Mouse (Mus musculus): ENCODE results near the gene Snx20. TPM values are rescaled to one million over a fixed set of nuclear protein-coding genes. Genes with fewer than 3 reads are reported as not detected.

Snx20 gene
- total RNA-seq, 1 experiment, result 1.4 TPM

DNA sequence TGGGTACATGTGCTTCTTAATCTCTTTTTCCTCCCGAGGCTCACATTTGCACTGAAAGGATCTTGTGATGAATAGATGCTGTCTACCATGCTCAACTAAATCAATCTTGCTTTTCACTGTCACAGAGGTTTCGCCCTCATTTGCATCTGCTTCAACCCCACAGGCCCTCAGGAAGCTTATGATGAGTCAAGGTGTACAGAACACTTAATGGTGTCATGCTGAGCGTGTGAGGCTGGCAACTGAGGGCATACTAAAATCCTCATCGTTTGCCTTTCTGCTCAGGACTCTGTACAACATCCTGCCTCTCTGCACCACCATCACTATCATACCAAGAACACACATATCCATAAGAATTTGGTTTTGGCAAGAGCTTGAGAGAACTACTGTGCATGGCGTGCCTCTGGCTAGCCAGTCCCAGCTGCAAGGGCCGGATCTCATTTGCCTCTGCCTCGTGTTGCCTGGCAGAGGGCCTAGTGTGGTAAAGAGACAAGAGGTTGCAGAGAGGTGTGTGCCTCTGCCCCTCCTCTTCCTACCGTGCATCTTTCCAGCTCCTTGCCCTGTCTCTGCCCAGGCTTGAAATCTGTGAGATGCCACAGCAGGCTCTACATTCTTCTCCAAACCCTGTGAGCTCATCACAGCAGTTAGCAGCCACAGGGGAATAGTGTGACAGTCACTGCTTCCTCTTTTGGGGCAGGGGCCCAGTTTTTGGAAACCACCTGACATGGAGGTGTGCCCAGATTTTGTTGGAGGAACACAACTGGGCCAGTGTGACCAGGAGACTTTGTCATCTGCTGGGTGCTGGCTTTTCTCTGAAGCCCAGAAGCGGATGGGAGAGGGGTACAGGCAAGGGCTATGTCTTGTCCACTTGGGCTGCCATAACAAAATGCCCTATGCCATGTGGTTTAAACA, 1.4 kb upstream of the Snx20 start:
- Histone ChIP-seq H3K36me3 (ENCODE audit: control insufficient read depth, insufficient read depth, low read length, poor library complexity, severe bottlenecking) (no peaks in the 10 kb centered on the region), H3K27ac (ENCODE audit: insufficient read depth, low read depth, low read length, poor library complexity, severe bottlenecking) (no peak overlapping the region), H3K4me1 (ENCODE audit: control insufficient read depth in 2 of 2, insufficient read depth in 2 of 2, low read length in 2 of 2, poor library complexity in 1 of 2) (no peaks in the 10 kb centered on the region; a peak in 1 of 4 replicates), H3K9me3 (ENCODE audit: control insufficient read depth, insufficient read depth, low read depth, low read length) (no peaks in the 10 kb centered on the region), H3K9ac (ENCODE audit: insufficient read depth, low read depth, low read length, poor library complexity, severe bottlenecking) (no peak overlapping the region), H3K4me3 (ENCODE audit: insufficient read depth in 1 of 2, low read depth in 1 of 2, low read length in 2 of 2, poor library complexity in 1 of 2, severe bottlenecking in 1 of 2) (no peak overlapping the region)
- TF ChIP-seq MAFK (IDR thresholded peaks at IDR 0.05; ENCODE audit: insufficient read depth, low read depth, low read length), result no peak
- no peak for TF ChIP-seq ZC3H11A (IDR thresholded peaks at IDR 0.05; ENCODE audit: borderline replicate concordance, low read depth, low read length)
- no peak for TF ChIP-seq ZNF384 (IDR thresholded peaks at IDR 0.05; ENCODE audit: low read depth, low read length)
- no peak for TF ChIP-seq HCFC1 (IDR thresholded peaks at IDR 0.05; ENCODE audit: borderline replicate concordance, insufficient read depth, low read length)
- no peak for TF ChIP-seq CHD2 (IDR thresholded peaks at IDR 0.05; ENCODE audit: low read depth, low read length)
- in situ Hi-C loops (cut with MboI; ENCODE audit: low sequenced_read_pairs in 2 of 2, unreplicated experiment in 2 of 2), result no loop called here
- no peak for DNase-seq (ENCODE audit: low read depth, low spot score)

DNA sequence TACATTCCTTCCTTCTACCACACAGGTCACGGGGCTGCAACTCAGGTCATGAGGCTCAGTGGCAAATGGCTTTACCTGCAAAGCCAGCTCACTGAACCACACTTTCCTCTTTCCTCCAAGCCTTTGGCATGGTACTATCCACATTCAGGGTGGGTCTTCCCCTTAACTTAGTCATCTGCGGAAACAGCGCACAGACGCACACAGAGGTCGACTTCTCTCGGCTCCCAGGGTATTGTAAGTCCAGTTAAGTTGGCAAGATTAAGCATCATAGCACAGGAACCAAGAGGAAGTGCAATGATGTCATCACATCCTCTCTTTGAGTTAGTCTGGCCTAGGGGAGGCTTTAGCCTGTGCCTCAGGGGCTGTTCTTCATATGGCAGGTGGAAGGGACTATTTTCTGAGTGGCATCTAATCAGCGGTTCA, 2.6 kb downstream of the Snx20 start:
- no peaks in the 10 kb centered on the region for H3K36me3 ChIP-seq (ENCODE audit: control insufficient read depth, insufficient read depth, low read length, poor library complexity, severe bottlenecking)
- no peak for DNase-seq (ENCODE audit: low read depth, low spot score)
- in situ Hi-C loops (cut with MboI; ENCODE audit: low sequenced_read_pairs in 2 of 2, unreplicated experiment in 2 of 2), result no loop called here
- H3K9ac ChIP-seq (ENCODE audit: insufficient read depth, low read depth, low read length, poor library complexity, severe bottlenecking), result no peak overlapping the region
- H3K4me1 ChIP-seq (ENCODE audit: control insufficient read depth in 2 of 2, insufficient read depth in 2 of 2, low read length in 2 of 2, poor library complexity in 1 of 2), result peaks cover 0 to under 1% of the 10 kb centered on the region in 2 experiments; a peak in 2 of 4 replicates
- no peak overlapping the region for H3K4me3 ChIP-seq (ENCODE audit: insufficient read depth in 1 of 2, low read depth in 1 of 2, low read length in 2 of 2, poor library complexity in 1 of 2, severe bottlenecking in 1 of 2)
- TF ChIP-seq HCFC1 (IDR thresholded peaks at IDR 0.05; ENCODE audit: borderline replicate concordance, insufficient read depth, low read length), result no peak
- TF ChIP-seq ZNF384 (IDR thresholded peaks at IDR 0.05; ENCODE audit: low read depth, low read length), result no peak
- TF ChIP-seq CHD2 (IDR thresholded peaks at IDR 0.05; ENCODE audit: low read depth, low read length), result no peak
- TF ChIP-seq MAFK (IDR thresholded peaks at IDR 0.05; ENCODE audit: insufficient read depth, low read depth, low read length), result no peak
- no peak for TF ChIP-seq ZC3H11A (IDR thresholded peaks at IDR 0.05; ENCODE audit: borderline replicate concordance, low read depth, low read length)
- H3K9me3 ChIP-seq (ENCODE audit: control insufficient read depth, insufficient read depth, low read depth, low read length), result no peaks in the 10 kb centered on the region
- H3K27ac ChIP-seq (ENCODE audit: insufficient read depth, low read depth, low read length, poor library complexity, severe bottlenecking), result no peak overlapping the region

DNA sequence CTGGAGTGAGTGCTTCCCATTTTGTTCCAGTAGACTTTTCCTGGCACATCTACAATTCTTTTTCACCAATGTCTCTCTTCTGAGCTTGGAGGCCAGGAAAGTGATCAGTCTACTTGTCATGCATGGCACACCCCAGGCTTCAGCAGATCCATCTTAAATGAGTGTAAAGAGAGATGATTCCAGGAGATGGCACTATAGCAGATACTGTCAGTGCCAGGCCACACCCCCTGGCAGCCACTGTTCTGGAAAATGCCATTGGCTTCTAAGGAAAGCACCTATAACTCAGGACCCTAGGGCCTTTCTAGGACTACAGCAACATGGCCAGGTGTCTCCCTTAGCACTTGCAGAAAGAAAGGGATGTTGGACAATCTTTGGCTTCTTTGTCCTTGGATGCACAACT, 4.8 kb downstream of the Snx20 start:
- H3K9me3 ChIP-seq (ENCODE audit: control insufficient read depth, insufficient read depth, low read depth, low read length), result no peaks in the 10 kb centered on the region
- TF ChIP-seq ZC3H11A (IDR thresholded peaks at IDR 0.05; ENCODE audit: borderline replicate concordance, low read depth, low read length), result no peak
- no peak for TF ChIP-seq ZNF384 (IDR thresholded peaks at IDR 0.05; ENCODE audit: low read depth, low read length)
- TF ChIP-seq HCFC1 (IDR thresholded peaks at IDR 0.05; ENCODE audit: borderline replicate concordance, insufficient read depth, low read length), result no peak
- no peak for TF ChIP-seq CHD2 (IDR thresholded peaks at IDR 0.05; ENCODE audit: low read depth, low read length)
- TF ChIP-seq MAFK (IDR thresholded peaks at IDR 0.05; ENCODE audit: insufficient read depth, low read depth, low read length), result no peak
- no peak overlapping the region for H3K4me3 ChIP-seq (ENCODE audit: insufficient read depth in 1 of 2, low read depth in 1 of 2, low read length in 2 of 2, poor library complexity in 1 of 2, severe bottlenecking in 1 of 2)
- H3K4me1 ChIP-seq (ENCODE audit: control insufficient read depth in 2 of 2, insufficient read depth in 2 of 2, low read length in 2 of 2, poor library complexity in 1 of 2), result peaks cover 0 to 2% of the 10 kb centered on the region in 2 experiments; a peak in 2 of 4 replicates
- H3K27ac ChIP-seq (ENCODE audit: insufficient read depth, low read depth, low read length, poor library complexity, severe bottlenecking), result no peak overlapping the region
- H3K9ac ChIP-seq (ENCODE audit: insufficient read depth, low read depth, low read length, poor library complexity, severe bottlenecking), result no peak overlapping the region
- no peaks in the 10 kb centered on the region for H3K36me3 ChIP-seq (ENCODE audit: control insufficient read depth, insufficient read depth, low read length, poor library complexity, severe bottlenecking)
- no peak for DNase-seq (ENCODE audit: low read depth, low spot score)
- in situ Hi-C loops (cut with MboI; ENCODE audit: low sequenced_read_pairs in 2 of 2, unreplicated experiment in 2 of 2), result no loop called here

DNA sequence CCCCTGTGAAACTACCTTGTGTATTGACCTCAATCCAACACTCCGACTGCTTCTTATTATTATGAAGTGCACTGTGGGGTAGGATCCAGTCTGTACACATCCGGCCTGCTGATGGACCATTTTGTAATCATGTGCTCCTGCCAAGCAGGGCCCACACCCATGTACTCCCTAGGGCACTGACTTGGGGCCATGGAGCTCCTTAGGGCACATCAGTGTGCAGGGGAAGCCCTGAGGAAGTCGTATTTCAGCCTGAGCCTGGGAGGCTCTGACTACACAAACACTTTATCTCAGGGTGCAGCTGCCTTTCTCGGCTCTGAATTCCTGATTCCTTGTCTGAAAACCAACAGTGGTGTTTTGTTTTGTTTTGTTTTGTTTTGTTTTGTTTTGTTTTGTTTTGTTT, 5.7 kb downstream of the Snx20 start:
- DNase-seq (ENCODE audit: low read depth, low spot score), result no peak
- H3K4me3 ChIP-seq (ENCODE audit: insufficient read depth in 1 of 2, low read depth in 1 of 2, low read length in 2 of 2, poor library complexity in 1 of 2, severe bottlenecking in 1 of 2), result no peak overlapping the region
- no peaks in the 10 kb centered on the region for H3K9me3 ChIP-seq (ENCODE audit: control insufficient read depth, insufficient read depth, low read depth, low read length)
- TF ChIP-seq ZNF384 (IDR thresholded peaks at IDR 0.05; ENCODE audit: low read depth, low read length) (no peak), HCFC1 (IDR thresholded peaks at IDR 0.05; ENCODE audit: borderline replicate concordance, insufficient read depth, low read length) (no peak), CHD2 (IDR thresholded peaks at IDR 0.05; ENCODE audit: low read depth, low read length) (no peak), MAFK (IDR thresholded peaks at IDR 0.05; ENCODE audit: insufficient read depth, low read depth, low read length) (no peak), ZC3H11A (IDR thresholded peaks at IDR 0.05; ENCODE audit: borderline replicate concordance, low read depth, low read length) (no peak)
- in situ Hi-C loops (cut with MboI; ENCODE audit: low sequenced_read_pairs in 2 of 2, unreplicated experiment in 2 of 2), result no loop called here
- H3K9ac ChIP-seq (ENCODE audit: insufficient read depth, low read depth, low read length, poor library complexity, severe bottlenecking), result no peak overlapping the region
- H3K4me1 ChIP-seq (ENCODE audit: control insufficient read depth in 2 of 2, insufficient read depth in 2 of 2, low read length in 2 of 2, poor library complexity in 1 of 2), result peaks cover 0 to 2% of the 10 kb centered on the region in 2 experiments; a peak in 1 of 4 replicates
- no peaks in the 10 kb centered on the region for H3K36me3 ChIP-seq (ENCODE audit: control insufficient read depth, insufficient read depth, low read length, poor library complexity, severe bottlenecking)
- H3K27ac ChIP-seq (ENCODE audit: insufficient read depth, low read depth, low read length, poor library complexity, severe bottlenecking), result no peak overlapping the region

Measured in ES-E14 (cell line).